Mouse (Mus musculus) myocyte (in vitro differentiated cells): ENCODE results near the gene Rrm2.

ENCODE experiments used
- E2F4 ChIP-seq: IDR thresholded peaks from one replicate; pipeline ENCODE4 v1.6.1; 2011; ENCODE audit warnings: mild to moderate bottlenecking, control low read depth, moderate library complexity; ENCODE audit not compliant: insufficient read depth
- MAX ChIP-seq: IDR thresholded peaks from one replicate; pipeline ENCODE4 v1.6.1; 2011; ENCODE audit warnings: low read depth, mild to moderate bottlenecking, control low read depth
- MYOD1 ChIP-seq, 3 experiments: IDR thresholded peaks; one replicate each; pipeline ENCODE4 v1.6.1; 2011; ENCODE audit warnings: control low read depth in 2 of 3, low read depth in 2 of 3, mild to moderate bottlenecking in 2 of 3, moderate library complexity in 1 of 3; ENCODE audit not compliant: insufficient read length in 2 of 3, control insufficient read depth in 1 of 3
- POLR2A ChIP-seq: IDR thresholded peaks from one replicate; pipeline ENCODE4 v1.6.1; 2011; ENCODE audit warnings: low read depth, mild to moderate bottlenecking, control low read depth, moderate library complexity; ENCODE audit not compliant: insufficient read length
- POLR2AphosphoS2 ChIP-seq: IDR thresholded peaks from one replicate; pipeline ENCODE4 v1.6.1; 2011; ENCODE audit warnings: low read depth, control low read depth; ENCODE audit not compliant: insufficient read length
- REST ChIP-seq: IDR thresholded peaks from one replicate; pipeline ENCODE4 v1.6.1; 2011; ENCODE audit warnings: mild to moderate bottlenecking, control low read depth, moderate library complexity; ENCODE audit not compliant: insufficient read depth, insufficient read length
- SRF ChIP-seq: IDR thresholded peaks from one replicate; pipeline ENCODE4 v1.6.1; 2011; ENCODE audit warnings: low read depth; ENCODE audit not compliant: control insufficient read depth, insufficient read length
- TCF12 ChIP-seq: IDR thresholded peaks from one replicate; pipeline ENCODE4 v1.6.1; 2011; ENCODE audit warnings: mild to moderate bottlenecking, control low read depth; ENCODE audit not compliant: poor library complexity, insufficient read depth, severe bottlenecking
- TCF3 ChIP-seq: IDR thresholded peaks from one replicate; pipeline ENCODE4 v1.6.1; 2011; ENCODE audit warnings: low read depth, control low read depth; ENCODE audit not compliant: insufficient read length
- USF1 ChIP-seq: IDR thresholded peaks from one replicate; pipeline ENCODE4 v1.6.1; 2011; ENCODE audit warnings: low read depth, mild to moderate bottlenecking, control low read depth, moderate library complexity

DNA sequence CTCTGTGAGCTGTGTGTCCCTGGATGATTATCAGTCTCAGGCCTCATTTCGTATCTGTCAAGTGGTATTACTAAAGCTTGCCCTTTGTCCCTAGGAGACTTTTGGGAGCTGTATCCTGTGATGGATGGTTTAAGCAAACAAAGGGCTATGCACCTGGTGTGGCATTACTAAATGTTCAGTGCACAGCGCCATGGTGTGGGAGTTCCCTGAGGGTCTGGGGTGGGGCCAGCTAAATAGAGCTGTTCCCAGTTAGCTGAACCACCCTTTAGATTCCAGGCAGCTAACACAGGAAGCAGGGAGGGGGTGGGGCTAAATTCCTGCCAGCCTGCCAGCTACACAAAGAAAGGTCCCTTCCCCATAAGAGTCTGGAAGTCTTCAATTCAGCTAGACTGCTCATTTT, 16.3 kb downstream of the Rrm2 start:
- no peak for TF ChIP-seq TCF12
- no peak for TF ChIP-seq POLR2A
- no peak for TF ChIP-seq TCF3
- TF ChIP-seq MYOD1 (IDR thresholded peaks at IDR 0.05; ENCODE audit: control insufficient read depth in 1 of 3, insufficient read length in 2 of 3, low read depth in 2 of 3) = no peak
- no peak for TF ChIP-seq POLR2AphosphoS2
- TF ChIP-seq E2F4 = no peak
- no peak for TF ChIP-seq SRF
- no peak for TF ChIP-seq MAX
- no peak for TF ChIP-seq USF1
- TF ChIP-seq REST = no peak
